Mouse (Mus musculus) midbrain, embryonic 10.5 days (tissue): ENCODE results near the gene Nelfa. TPM values are rescaled to one million over a fixed set of nuclear protein-coding genes. Genes with fewer than 3 reads are reported as not detected.
"Not testable (repeated sequence)": the region's sequence is repeated elsewhere in the genome, so short reads cannot be mapped to it uniquely, and the experiment has no call there.

Experiments used
- DNase-seq: peaks from one replicate; pipeline ENCODE4 v3.0.0-alpha.2; 2017; ENCODE audit warnings: low spot score
- H3K27ac ChIP-seq: fragments of 300-500 bp; sonication (generic); replicated peaks from 2 replicates; pipeline ENCODE4 v1.5.1; 2016; ENCODE audit warnings: mild to moderate bottlenecking
- H3K27me3 ChIP-seq: fragments of 300-500 bp; sonication (generic); 2 replicates; pipeline ENCODE4 v1.6.1; 2016; ENCODE audit warnings: low read depth, mild to moderate bottlenecking; ENCODE audit not compliant: poor library complexity, severe bottlenecking
- H3K36me3 ChIP-seq: fragments of 300-500 bp; sonication (generic); 2 replicates; pipeline ENCODE4 v1.6.1; 2016; ENCODE audit warnings: mild to moderate bottlenecking, moderate library complexity
- H3K4me1 ChIP-seq: fragments of 300-500 bp; sonication (generic); 2 replicates; pipeline ENCODE4 v1.6.1; 2016
- H3K4me3 ChIP-seq: fragments of 300-500 bp; sonication (generic); 2 replicates; pipeline ENCODE4 v1.5.1; 2016; ENCODE audit warnings: mild to moderate bottlenecking, moderate library complexity
- H3K9me3 ChIP-seq: fragments of 300-500 bp; sonication (generic); replicated peaks from 2 replicates; pipeline ENCODE4 v1.6.1; 2016; ENCODE audit warnings: mild to moderate bottlenecking
- WGBS: fragments of 180-500 bp; shearing (Covaris S2); methylation state at CpG from one replicate; pipeline ENCODE4 v1.1.7; 2016; 5-methylcytosine and 5-hydroxymethylcytosine counted together
- polyA plus RNA-seq: library from polyadenylated mRNA; unstranded; fragments of >200 nt; fragmentation: Nextera tagmentation; extraction: Ambion mirVana; gene quantifications from 2 replicates; pipeline ENCODE4 v1.2.1, GENCODE M21; 2016

The Nelfa gene
- polyA plus RNA-seq, 1 experiment from 2014 or later: 88.1 TPM

DNA sequence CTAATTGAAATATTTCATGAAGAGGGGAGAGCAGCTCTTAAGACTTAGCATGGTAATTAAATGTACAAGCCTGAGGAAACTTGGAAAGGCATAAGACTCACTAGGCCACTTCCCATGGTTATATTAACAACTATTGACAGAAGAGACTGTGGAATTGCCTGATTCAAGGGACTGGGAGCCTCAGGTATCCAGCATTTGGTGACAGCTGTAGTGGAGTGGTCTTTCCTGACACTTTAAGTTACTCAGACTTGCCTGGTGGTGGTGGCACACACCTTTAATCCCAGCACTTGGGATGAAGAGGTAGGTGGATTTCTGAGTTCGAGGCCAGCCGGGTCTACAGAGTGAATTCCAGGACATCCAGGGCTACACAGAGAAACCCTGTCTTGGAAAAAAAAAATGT lies 1.0 kb upstream of the Nelfa start:
- H3K4me3 ChIP-seq: peak overlapping the region; percentile 82

DNA sequence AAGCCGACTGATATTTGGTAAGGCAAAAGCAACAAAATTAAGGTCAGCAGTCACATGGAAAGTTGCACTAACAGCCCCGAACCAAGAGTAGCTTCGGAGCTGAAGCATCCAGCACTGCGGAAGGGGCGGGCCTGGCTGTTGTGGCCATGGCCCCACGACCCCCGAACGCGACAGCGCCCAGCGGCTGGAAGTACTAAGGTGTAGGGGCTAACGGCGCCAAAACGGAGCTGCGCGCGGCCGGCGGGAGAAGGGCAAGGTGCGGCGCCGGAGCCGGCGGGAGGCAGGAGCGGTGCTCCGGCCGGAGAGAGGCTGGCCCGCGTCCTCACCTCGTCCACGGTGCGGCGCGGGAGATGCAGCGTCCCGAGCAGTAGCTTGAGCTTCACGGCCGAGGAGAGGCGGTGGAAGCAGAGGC lies 507 bp downstream of the Nelfa start:
- no peak for DNase-seq
- H3K4me1 ChIP-seq: peaks cover 31% of the 10 kb centered on the region

More for the DNA sequence above, 1.0 kb upstream of the Nelfa start:
- peaks cover 38% of the 10 kb centered on the region for H3K9me3 ChIP-seq
- WGBS: 93% methylated on average over 2 of the region's 2 CpGs
- H3K27me3 ChIP-seq: no peaks in the 10 kb centered on the region
- H3K36me3 ChIP-seq: peaks cover 49% of the 10 kb centered on the region
- H3K27ac ChIP-seq: no peak overlapping the region
- H3K4me1 ChIP-seq: peaks cover 31% of the 10 kb centered on the region
- no peak for DNase-seq

DNA sequence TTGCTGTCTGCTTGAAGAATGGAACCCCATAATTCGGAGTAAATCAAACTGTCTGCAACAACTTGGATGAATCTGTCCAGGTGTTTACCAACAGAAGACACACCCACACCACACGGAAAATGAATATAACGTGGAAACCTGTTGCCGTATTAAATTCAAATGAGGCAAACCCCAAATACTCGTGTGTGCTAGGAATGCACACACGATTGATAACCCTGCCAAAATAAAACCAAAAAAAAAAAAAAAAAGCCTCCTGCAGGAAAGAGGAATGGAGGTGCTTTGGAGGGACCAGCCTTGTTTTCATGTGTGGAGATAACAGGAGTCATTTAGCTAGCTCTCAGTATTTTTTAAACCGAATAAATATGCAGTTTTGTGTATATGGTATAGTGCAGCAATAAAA lies 1.3 kb downstream of the Nelfa start:
- peak overlapping the region; percentile 82 for H3K4me3 ChIP-seq
- H3K27ac ChIP-seq: no peak overlapping the region
- 89% methylated on average over 7 of the region's 7 CpGs for WGBS
- peaks cover 21% of the 10 kb centered on the region for H3K9me3 ChIP-seq
- no peaks in the 10 kb centered on the region for H3K27me3 ChIP-seq
- DNase-seq: no peak
- peaks cover 61% of the 10 kb centered on the region for H3K36me3 ChIP-seq
- H3K4me1 ChIP-seq: peaks cover 31% of the 10 kb centered on the region

More for the DNA sequence above, 507 bp downstream of the Nelfa start:
- Histone ChIP-seq H3K27me3 (no peaks in the 10 kb centered on the region), H3K27ac (peak overlapping the region; percentile 94), H3K9me3 (peaks cover 24% of the 10 kb centered on the region), H3K4me3 (peak overlapping the region; percentile 82), H3K36me3 (peaks cover 60% of the 10 kb centered on the region)
- WGBS: under 1% methylated on average over 39 of the region's 39 CpGs

DNA sequence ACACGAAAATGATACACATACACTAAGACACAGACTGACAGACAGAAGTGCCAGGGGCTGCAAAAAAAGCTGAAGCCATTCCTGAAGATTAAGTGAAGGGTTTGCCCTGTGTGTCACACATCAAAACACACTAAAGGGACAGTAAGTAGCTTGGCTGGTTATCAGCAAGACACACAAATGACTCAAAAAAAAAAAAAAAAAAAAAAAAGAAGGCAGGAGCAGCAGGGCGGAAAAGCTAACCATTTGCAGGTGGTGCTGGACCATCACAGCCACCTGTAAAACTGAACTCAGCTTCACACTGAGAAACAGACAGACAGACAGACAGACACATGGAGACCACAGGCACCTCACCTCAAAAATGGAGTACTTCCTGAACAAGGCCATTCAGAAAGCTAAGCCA lies 2.1 kb downstream of the Nelfa start:
- H3K4me1 ChIP-seq: peaks cover 31% of the 10 kb centered on the region
- H3K27me3 ChIP-seq: no peaks in the 10 kb centered on the region
- peak overlapping the region; percentile 82 for H3K4me3 ChIP-seq
- 94% methylated on average over 2 of the region's 2 CpGs for WGBS
- peaks cover 61% of the 10 kb centered on the region for H3K36me3 ChIP-seq
- peaks cover 28% of the 10 kb centered on the region; the same call in 1 of the 2 replicates for H3K9me3 ChIP-seq
- DNase-seq: no peak
- H3K27ac ChIP-seq: no peak overlapping the region

DNA sequence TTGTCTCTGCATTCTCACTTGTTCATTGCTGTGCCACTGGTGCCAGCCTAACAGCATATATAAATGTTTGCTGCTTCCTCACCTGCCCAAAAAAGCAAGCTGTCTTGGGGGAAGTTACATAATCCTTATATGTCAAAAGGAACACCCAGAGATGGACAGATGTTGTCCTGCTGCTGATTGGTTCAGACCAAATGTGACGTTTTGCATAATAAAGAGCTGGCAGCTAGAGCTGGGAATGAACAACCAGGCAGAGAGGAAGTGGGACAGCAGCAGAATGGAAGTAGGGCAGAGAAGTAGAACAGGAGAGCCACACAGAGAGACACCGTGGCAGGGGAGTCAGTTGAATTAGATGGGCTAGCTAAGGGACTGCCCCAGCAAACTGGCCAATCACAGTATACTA lies 3.8 kb downstream of the Nelfa start:
- WGBS: 84% methylated on average over 2 of the region's 2 CpGs
- no peak overlapping the region for H3K27ac ChIP-seq
- peaks cover 62% of the 10 kb centered on the region for H3K36me3 ChIP-seq
- H3K9me3 ChIP-seq: peaks cover 19% of the 10 kb centered on the region
- DNase-seq: no peak
- H3K4me1 ChIP-seq: peaks cover 30% of the 10 kb centered on the region
- no peaks in the 10 kb centered on the region for H3K27me3 ChIP-seq
- no peak overlapping the region for H3K4me3 ChIP-seq

DNA sequence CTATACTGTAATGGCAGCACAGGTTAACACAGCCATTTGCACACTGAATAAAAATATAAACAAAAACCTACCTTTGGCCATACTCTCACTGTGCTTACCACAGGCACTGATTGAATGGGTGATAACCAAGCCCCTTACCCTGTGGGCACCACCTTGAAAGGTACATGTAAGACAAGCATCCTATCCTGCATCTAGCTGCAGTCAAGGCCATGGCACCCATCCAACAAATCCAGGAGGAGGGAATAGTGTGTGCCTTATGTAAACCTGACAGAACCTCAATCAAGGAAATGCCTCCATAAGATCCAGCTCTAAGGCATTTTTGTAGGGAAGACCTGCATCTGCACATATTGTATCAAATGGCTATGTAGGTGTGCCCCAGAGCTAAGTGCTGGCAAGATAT lies 10.0 kb downstream of the Nelfa start:
- Histone ChIP-seq H3K27ac (no peak overlapping the region), H3K9me3 (peaks cover 19% of the 10 kb centered on the region), H3K4me3 (no peak overlapping the region), H3K27me3 (no peaks in the 10 kb centered on the region), H3K36me3 (peaks cover 83% of the 10 kb centered on the region), H3K4me1 (peaks cover 4% of the 10 kb centered on the region; the same call in 1 of the 2 replicates)
- DNase-seq: no peak

DNA sequence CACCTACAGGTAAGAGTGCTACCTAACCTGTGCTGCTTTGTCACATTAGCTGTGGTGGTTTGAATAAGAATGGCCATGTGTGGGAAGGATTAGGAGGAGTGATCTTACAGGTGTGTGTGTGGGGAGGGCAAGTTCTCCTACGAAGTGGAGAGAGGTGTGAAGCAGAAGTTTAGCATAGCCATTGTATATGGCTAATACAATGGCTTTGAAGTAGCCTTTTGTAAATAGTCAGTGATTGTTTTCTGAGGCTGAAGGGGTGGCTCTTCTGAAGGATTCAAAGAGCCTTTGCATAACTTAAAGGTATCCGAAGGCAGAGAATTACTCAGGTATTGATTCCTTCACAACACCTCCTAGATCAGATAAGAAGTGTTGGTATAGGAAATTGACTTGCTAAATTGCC lies 13.6 kb downstream of the Nelfa start:
- Histone ChIP-seq H3K27me3 (no peaks in the 10 kb centered on the region), H3K36me3 (peaks cover 83% of the 10 kb centered on the region), H3K9me3 (no peaks in the 10 kb centered on the region; the same call in 1 of the 2 replicates), H3K4me1 (peaks cover 4% of the 10 kb centered on the region; the same call in 1 of the 2 replicates), H3K27ac (no peak overlapping the region), H3K4me3 (no peak overlapping the region)
- no peak for DNase-seq
- WGBS: 40% methylated on average over 2 of the region's 2 CpGs

DNA sequence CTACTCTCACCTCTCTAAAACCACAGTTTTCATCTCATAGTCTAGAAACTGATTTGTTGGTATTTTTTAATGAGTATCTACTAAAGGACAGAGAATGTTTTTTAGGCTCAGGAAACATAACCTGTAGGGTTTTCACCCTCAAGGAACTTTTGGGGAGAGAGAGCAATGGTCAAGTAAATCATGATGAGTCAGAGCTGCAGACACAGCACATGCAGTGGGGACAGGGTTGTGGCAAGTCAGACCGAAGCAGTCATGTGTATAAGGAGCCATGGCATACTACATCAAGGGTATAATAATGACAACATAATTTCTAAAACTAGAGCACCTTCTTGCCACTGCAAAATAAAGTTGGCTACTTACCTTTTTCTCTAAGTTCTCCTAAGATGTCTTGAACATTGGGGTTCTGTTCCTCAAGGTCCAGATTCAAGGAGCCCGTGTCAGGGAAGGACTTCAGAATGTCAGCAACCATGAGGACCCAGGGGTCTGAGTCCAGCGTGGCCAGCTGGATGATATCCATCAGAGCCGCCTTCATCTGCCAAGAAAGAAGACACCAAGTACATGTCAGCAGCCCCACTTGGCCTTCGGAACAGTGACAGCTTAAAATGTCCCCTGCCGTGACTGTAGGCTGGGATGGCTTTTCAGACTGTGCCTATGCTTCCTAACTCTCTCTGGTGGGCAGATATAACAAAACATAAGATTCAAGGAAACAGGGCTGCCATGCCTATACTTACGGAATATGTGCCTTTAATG lies 14.6 kb downstream of the Nelfa start:
- Histone ChIP-seq H3K36me3 (peaks cover 83% of the 10 kb centered on the region), H3K4me1 (peaks cover 4% of the 10 kb centered on the region; the same call in 1 of the 2 replicates)

DNA sequence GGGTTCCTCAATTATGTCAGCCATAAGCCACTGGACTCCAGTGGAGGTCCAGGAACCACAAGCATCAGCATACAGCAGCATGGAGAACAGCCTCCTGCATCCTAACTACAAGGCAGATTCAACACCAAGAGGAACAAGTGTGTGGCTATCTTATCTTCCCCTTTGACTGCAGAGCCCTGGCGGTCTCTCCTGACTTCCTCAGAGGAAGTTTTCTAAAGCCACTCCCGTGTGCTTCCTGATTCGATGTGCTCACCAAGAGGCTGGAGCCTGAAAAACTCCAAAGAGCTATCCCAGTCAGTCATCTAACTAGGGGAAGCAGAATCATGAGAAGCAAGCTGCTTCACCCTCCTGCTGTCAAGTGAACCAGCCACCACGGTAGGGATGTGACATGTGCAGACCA lies 15.3 kb downstream of the Nelfa start:
- H3K36me3 ChIP-seq: peaks cover 83% of the 10 kb centered on the region
- H3K27ac ChIP-seq: no peak overlapping the region
- H3K27me3 ChIP-seq: no peaks in the 10 kb centered on the region
- peaks cover 4% of the 10 kb centered on the region; the same call in 1 of the 2 replicates for H3K4me1 ChIP-seq
- 87% methylated on average over 4 of the region's 4 CpGs for WGBS
- no peak overlapping the region for H3K4me3 ChIP-seq
- no peaks in the 10 kb centered on the region; the same call in 1 of the 2 replicates for H3K9me3 ChIP-seq
- DNase-seq: no peak

More for the DNA sequence above, 14.6 kb downstream of the Nelfa start:
- Histone ChIP-seq H3K4me3 (no peak overlapping the region), H3K27me3 (no peaks in the 10 kb centered on the region), H3K9me3 (no peaks in the 10 kb centered on the region; the same call in 1 of the 2 replicates), H3K27ac (no peak overlapping the region)
- DNase-seq: no peak
- 86% methylated on average over 7 of the region's 7 CpGs for WGBS

DNA sequence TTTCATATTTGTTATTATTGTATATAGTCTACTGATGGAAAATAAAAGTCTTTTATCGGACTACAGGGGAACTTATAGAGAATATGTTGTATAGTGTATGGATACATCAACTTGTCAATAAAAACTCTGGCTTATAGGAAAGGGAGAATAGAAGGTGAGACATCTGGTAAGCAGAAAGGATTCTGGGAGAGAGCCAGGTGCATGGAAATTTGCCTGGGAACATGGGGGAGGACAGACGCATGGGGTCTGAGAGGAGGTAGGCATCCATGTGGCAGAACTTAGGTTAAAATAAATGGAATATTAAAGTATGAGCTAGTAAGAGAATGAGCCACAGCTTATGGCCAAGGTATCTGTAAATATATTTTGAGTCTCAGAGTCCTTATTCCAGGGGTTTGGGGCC lies 16.2 kb downstream of the Nelfa start:
- Histone ChIP-seq H3K27ac (no peak overlapping the region), H3K27me3 (no peaks in the 10 kb centered on the region), H3K9me3 (no peaks in the 10 kb centered on the region; the same call in 1 of the 2 replicates), H3K4me1 (peaks cover 4% of the 10 kb centered on the region; the same call in 1 of the 2 replicates), H3K4me3 (no peak overlapping the region), H3K36me3 (peaks cover 84% of the 10 kb centered on the region)
- no peak for DNase-seq
- WGBS: 96% methylated on average over 2 of the region's 2 CpGs

DNA sequence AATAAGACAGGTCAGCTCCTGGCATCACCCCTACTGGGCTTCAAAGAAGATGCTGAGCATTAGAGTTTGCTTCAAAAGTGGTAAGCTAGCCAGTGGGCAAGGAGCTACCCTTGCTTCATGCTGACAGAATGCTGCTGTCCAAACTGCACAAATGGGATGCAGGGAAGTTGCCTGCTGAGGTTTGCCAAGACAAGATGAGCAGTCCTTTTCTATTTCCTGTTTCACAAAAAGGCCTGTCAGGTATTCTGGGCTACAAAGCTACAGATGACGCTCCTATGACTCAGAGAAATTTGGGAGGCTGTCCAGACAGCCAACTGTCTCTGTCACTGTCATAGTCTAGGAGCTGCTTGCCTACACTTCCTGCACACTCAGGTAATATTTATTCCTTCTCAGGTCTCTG lies 16.7 kb downstream of the Nelfa start:
- 100% methylated on average over 1 of the region's 1 CpGs for WGBS
- H3K4me1 ChIP-seq: peaks cover 4% of the 10 kb centered on the region; the same call in 1 of the 2 replicates
- H3K27me3 ChIP-seq: no peaks in the 10 kb centered on the region
- no peak for DNase-seq
- H3K4me3 ChIP-seq: no peak overlapping the region
- no peaks in the 10 kb centered on the region; the same call in 1 of the 2 replicates for H3K9me3 ChIP-seq
- H3K36me3 ChIP-seq: peaks cover 88% of the 10 kb centered on the region
- H3K27ac ChIP-seq: no peak overlapping the region

DNA sequence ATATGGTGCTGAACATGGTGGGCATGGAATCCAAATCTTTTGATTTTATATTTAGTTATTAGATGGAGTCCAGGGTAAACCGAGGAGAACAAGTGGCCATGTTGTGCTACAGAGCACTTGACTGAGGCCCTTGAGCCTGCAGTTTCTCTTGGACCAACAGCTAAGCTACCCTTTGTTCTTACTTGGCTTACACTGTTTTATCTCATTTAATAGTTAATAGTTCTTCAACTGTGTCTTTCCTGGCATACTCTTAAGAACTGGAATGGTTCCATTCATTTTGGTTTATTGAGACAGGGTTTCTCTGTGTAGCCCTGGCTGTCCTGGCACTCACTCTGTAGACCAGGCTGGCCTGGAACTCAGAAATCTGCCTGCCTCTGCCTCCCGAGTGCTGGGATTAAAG lies 19.6 kb downstream of the Nelfa start:
- not testable (repeated sequence) for H3K27ac ChIP-seq, H3K4me3 ChIP-seq, H3K9me3 ChIP-seq, DNase-seq, H3K4me1 ChIP-seq, H3K27me3 ChIP-seq
- H3K36me3 ChIP-seq: peaks cover 94% of the 10 kb centered on the region
- WGBS: 97% methylated on average over 2 of the region's 2 CpGs

DNA sequence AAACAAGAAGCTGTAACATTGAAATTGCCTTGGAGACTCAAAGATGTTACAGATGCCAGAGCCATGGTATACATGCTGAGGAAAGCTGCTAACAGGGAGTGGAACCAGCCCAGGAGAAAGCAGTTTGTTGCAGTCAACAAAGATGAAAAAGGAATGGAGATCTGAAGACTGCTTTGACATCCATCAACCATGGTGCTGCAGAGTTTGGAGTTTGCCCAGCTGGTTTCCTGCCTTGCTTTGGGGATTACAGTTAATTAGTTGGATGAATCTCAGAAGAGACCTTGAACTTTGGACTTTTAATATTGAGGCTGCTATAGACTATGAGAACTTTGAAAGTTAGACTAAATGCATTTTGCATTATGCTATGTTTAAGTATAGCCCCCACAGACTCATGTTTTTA lies 21.2 kb downstream of the Nelfa start:
- peaks cover 78% of the 10 kb centered on the region for H3K36me3 ChIP-seq
- H3K27ac ChIP-seq, H3K9me3 ChIP-seq, H3K4me3 ChIP-seq, H3K27me3 ChIP-seq, H3K4me1 ChIP-seq, DNase-seq: not testable (repeated sequence)
